Mouse (Mus musculus): Measurements from ENCODE around the gene Comp. TPM values are rescaled to one million over a fixed set of nuclear protein-coding genes. Genes with fewer than 3 reads are reported as not detected.

Gene Comp
- polyA plus RNA-seq (2016; fragmentation: Nextera tagmentation; extraction: Ambion mirVana): 0.08 and 0.35 TPM in 2 replicates

- Histone ChIP-seq H3K4me1 (peaks cover 54% of the 10 kb centered on the region), H3K36me3 (no peaks in the 10 kb centered on the region), H3K27me3 (ENCODE audit: low read depth, poor library complexity, severe bottlenecking) (peaks cover 88% of the 10 kb centered on the region), H3K4me3 (peak within 1 kb of the TSS; percentile 48), H3K27ac (peak within 1 kb of the TSS; percentile 37), H3K9me3 (replicated peaks) (no peaks in the 10 kb centered on the region)
- peak; percentile 52 for DNase-seq (ENCODE audit: low spot score)
- WGBS: 3% methylated on average over 47 of the region's 47 CpGs
Observed at GRCm38 (mm10) chr8:70373397-70374317, at the start of gene Comp. Comp (plus strand) TSS chr8:70373558.

- H3K9me3 ChIP-seq (replicated peaks): no peaks in the 10 kb centered on the region
- no peak overlapping the region for H3K4me3 ChIP-seq
- H3K27me3 ChIP-seq (ENCODE audit: low read depth, poor library complexity, severe bottlenecking): no peaks in the 10 kb centered on the region
- peaks cover 18% of the 10 kb centered on the region for H3K36me3 ChIP-seq
- peaks cover 7% of the 10 kb centered on the region for H3K4me1 ChIP-seq
- WGBS: 87% methylated on average over 3 of the region's 3 CpGs
- 0 out of 2 replicates have a peak overlapping the region, but pooled peaks have one; percentile 28 for H3K27ac ChIP-seq
- DNase-seq (ENCODE audit: low spot score): no peak
Observed at GRCm38 (mm10) chr8:70323716-70324115, 49.6 kb upstream of the Comp start.

GRCm38 (mm10) chr8:70327512-70327911 lies 45.8 kb upstream of the Comp start:
- Histone ChIP-seq H3K9me3 (replicated peaks) (no peaks in the 10 kb centered on the region), H3K27me3 (ENCODE audit: low read depth, poor library complexity, severe bottlenecking) (peaks cover 11% of the 10 kb centered on the region; the same call in 1 of the 2 replicates), H3K27ac (no peak overlapping the region), H3K4me1 (peaks cover 43% of the 10 kb centered on the region), H3K4me3 (no peak overlapping the region), H3K36me3 (peaks cover 40% of the 10 kb centered on the region)
- no peak for DNase-seq (ENCODE audit: low spot score)
- WGBS: 93% methylated on average over 6 of the region's 6 CpGs

GRCm38 (mm10) chr8:70329124-70329834 lies 44.1 kb upstream of the Comp start, which contains the start of gene Gdf1:
Gdf1 (plus strand) TSS chr8:70329817.
- peak; percentile 62 for DNase-seq (ENCODE audit: low spot score)
- Histone ChIP-seq H3K27ac (peak within 1 kb of the TSS; percentile 82), H3K27me3 (ENCODE audit: low read depth, poor library complexity, severe bottlenecking) (peaks cover 11% of the 10 kb centered on the region; the same call in 1 of the 2 replicates), H3K36me3 (peaks cover 54% of the 10 kb centered on the region), H3K4me1 (peaks cover 42% of the 10 kb centered on the region), H3K9me3 (replicated peaks) (no peaks in the 10 kb centered on the region), H3K4me3 (peak within 1 kb of the TSS; percentile 39)
- 20% methylated on average over 14 of the region's 14 CpGs for WGBS

GRCm38 (mm10) chr8:70329835-70330740 lies 43.3 kb upstream of the Comp start:
- DNase-seq (ENCODE audit: low spot score): peak; percentile 82
- H3K36me3 ChIP-seq: peaks cover 58% of the 10 kb centered on the region
- peak overlapping the region; percentile 39 for H3K4me3 ChIP-seq
- H3K9me3 ChIP-seq (replicated peaks): no peaks in the 10 kb centered on the region
- WGBS: 2% methylated on average over 45 of the region's 45 CpGs
- peaks cover 11% of the 10 kb centered on the region; the same call in 1 of the 2 replicates for H3K27me3 ChIP-seq (ENCODE audit: low read depth, poor library complexity, severe bottlenecking)
- H3K4me1 ChIP-seq: peaks cover 42% of the 10 kb centered on the region
- peak overlapping the region; percentile 82 for H3K27ac ChIP-seq

GRCm38 (mm10) chr8:70330741-70331364 lies 42.5 kb upstream of the Comp start:
- H3K36me3 ChIP-seq: peaks cover 64% of the 10 kb centered on the region
- no peaks in the 10 kb centered on the region for H3K9me3 ChIP-seq (replicated peaks)
- H3K27ac ChIP-seq: peak overlapping the region; percentile 82
- H3K27me3 ChIP-seq (ENCODE audit: low read depth, poor library complexity, severe bottlenecking): peaks cover 11% of the 10 kb centered on the region; the same call in 1 of the 2 replicates
- 25% methylated on average over 53 of the region's 53 CpGs for WGBS
- H3K4me3 ChIP-seq: peak overlapping the region; percentile 39
- H3K4me1 ChIP-seq: peaks cover 42% of the 10 kb centered on the region
- DNase-seq (ENCODE audit: low spot score): no peak

GRCm38 (mm10) chr8:70331526-70331925 lies 41.8 kb upstream of the Comp start:
- Histone ChIP-seq H3K9me3 (replicated peaks) (no peaks in the 10 kb centered on the region), H3K27ac (peak overlapping the region; percentile 57), H3K4me1 (peaks cover 42% of the 10 kb centered on the region), H3K27me3 (ENCODE audit: low read depth, poor library complexity, severe bottlenecking) (peaks cover 11% of the 10 kb centered on the region; the same call in 1 of the 2 replicates), H3K4me3 (peak overlapping the region; percentile 39; the same call in 1 of the 2 replicates), H3K36me3 (peaks cover 71% of the 10 kb centered on the region)
- no peak for DNase-seq (ENCODE audit: low spot score)
- WGBS: 72% methylated on average over 19 of the region's 19 CpGs

- H3K27me3 ChIP-seq (ENCODE audit: low read depth, poor library complexity, severe bottlenecking): peaks cover 11% of the 10 kb centered on the region; the same call in 1 of the 2 replicates
- WGBS: 24% methylated on average over 41 of the region's 41 CpGs
- peaks cover 76% of the 10 kb centered on the region for H3K36me3 ChIP-seq
- peaks cover 42% of the 10 kb centered on the region for H3K4me1 ChIP-seq
- peak; percentile 87 for DNase-seq (ENCODE audit: low spot score)
- peak overlapping the region; percentile 80 for H3K27ac ChIP-seq
- peak overlapping the region; percentile 15 for H3K4me3 ChIP-seq
- no peaks in the 10 kb centered on the region for H3K9me3 ChIP-seq (replicated peaks)
Observed at GRCm38 (mm10) chr8:70332070-70332877, 41.1 kb upstream of the Comp start.

- DNase-seq (ENCODE audit: low spot score): no peak
- H3K27ac ChIP-seq: no peak overlapping the region
- H3K9me3 ChIP-seq (replicated peaks): no peaks in the 10 kb centered on the region
- H3K4me1 ChIP-seq: peaks cover 42% of the 10 kb centered on the region
- no peak overlapping the region for H3K4me3 ChIP-seq
- peaks cover 76% of the 10 kb centered on the region for H3K36me3 ChIP-seq
- peaks cover 11% of the 10 kb centered on the region; the same call in 1 of the 2 replicates for H3K27me3 ChIP-seq (ENCODE audit: low read depth, poor library complexity, severe bottlenecking)
- 93% methylated on average over 6 of the region's 6 CpGs for WGBS
Observed at GRCm38 (mm10) chr8:70332878-70333202, 40.5 kb upstream of the Comp start.

GRCm38 (mm10) chr8:70338931-70339330 lies 34.4 kb upstream of the Comp start:
- Histone ChIP-seq H3K27me3 (ENCODE audit: low read depth, poor library complexity, severe bottlenecking) (no peaks in the 10 kb centered on the region), H3K27ac (no peak overlapping the region), H3K4me1 (peaks cover 24% of the 10 kb centered on the region), H3K36me3 (peaks cover 100% of the 10 kb centered on the region), H3K9me3 (replicated peaks) (no peaks in the 10 kb centered on the region), H3K4me3 (no peak overlapping the region)
- WGBS: 95% methylated on average over 7 of the region's 7 CpGs
- no peak for DNase-seq (ENCODE audit: low spot score)

GRCm38 (mm10) chr8:70340659-70341058 lies 32.7 kb upstream of the Comp start:
- 93% methylated on average over 7 of the region's 7 CpGs for WGBS

More at GRCm38 (mm10) chr8:70340659-70341058, 32.7 kb upstream of the Comp start:
- H3K27me3 ChIP-seq (ENCODE audit: low read depth, poor library complexity, severe bottlenecking): no peaks in the 10 kb centered on the region
- DNase-seq (ENCODE audit: low spot score): no peak
- peaks cover 35% of the 10 kb centered on the region for H3K4me1 ChIP-seq
- H3K27ac ChIP-seq: no peak overlapping the region
- H3K36me3 ChIP-seq: peaks cover 88% of the 10 kb centered on the region
- no peak overlapping the region for H3K4me3 ChIP-seq
- H3K9me3 ChIP-seq (replicated peaks): no peaks in the 10 kb centered on the region

Data from limb, embryonic 10.5 days (tissue).